Mouse (Mus musculus) embryonic stem cell, embryonic (primary cell): ENCODE measurements around the gene Neto2.
"Not testable (repeated sequence)": the region's sequence is repeated elsewhere in the genome, so short reads cannot be mapped to it uniquely, and the experiment has no call there.

ENCODE experiments used
- CTCF ChIA-PET, 4 experiments: fragments of 300-600 bp in 2 of 4; fragments of 350-600 bp in 2 of 4; sonication (Branson Sonifier 250); formaldehyde crosslinking; loops; one replicate each; lab custom pipeline; 2022; ENCODE audit warnings: inconsistent platforms in 2 of 4; lab: Charles Lee
- POLR2A ChIA-PET, 4 experiments: fragments of 300-600 bp in 2 of 4; fragments of 350-600 bp in 2 of 4; sonication (Branson Sonifier 250); formaldehyde crosslinking; loops; one replicate each; lab custom pipeline; 2022; ENCODE audit warnings: antibody characterized with exemption in 4 of 4, inconsistent platforms in 1 of 4; lab: Charles Lee

The Neto2 gene

GRCm38 (mm10) chr8:85700751-85701351 lies at the start of gene Neto2:
TSS of gene Neto2 (minus strand) at chr8:85700924.
- ChIA-PET CTCF (interaction anchor here (0.6 to 4.0 kb wide), 22 partner anchors 9 to 1208 kb away, joined by 3 to 76 read pairs (median 4); no protein-coding TSS in a partner anchor), POLR2A (interaction anchor here (0.5 to 2.6 kb wide), 17 partner anchors 9 to 885 kb away, joined by 3 to 11 read pairs (median 3); partner anchors contain the start of genes Itfg1 (in 1 of the 4) and Phkb (in 1 of the 4))

DNA sequence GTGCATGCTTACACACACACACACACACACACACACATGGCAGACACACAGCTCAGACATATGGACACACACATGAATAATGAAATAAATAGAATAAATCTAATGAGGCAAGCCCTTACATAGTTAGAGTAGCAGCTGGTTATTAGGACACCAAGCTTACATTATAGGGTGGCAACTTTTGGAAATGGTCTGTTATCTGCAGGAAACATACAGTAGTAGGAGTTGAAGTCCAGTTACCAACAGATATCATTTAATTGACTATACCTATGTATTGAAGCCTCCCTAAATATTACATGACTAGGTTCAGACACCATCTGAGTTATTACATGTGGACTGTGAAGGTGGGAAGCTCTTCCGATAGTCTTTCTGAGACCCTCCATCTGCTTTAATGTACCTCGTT lies 44.3 kb upstream of the Neto2 start:
- POLR2A ChIA-PET, result no interaction called here

GRCm38 (mm10) chr8:85730545-85730944 lies 29.8 kb upstream of the Neto2 start:
- POLR2A ChIA-PET, result no interaction called here
- CTCF ChIA-PET, result no interaction called here

More for the DNA sequence above, 44.3 kb upstream of the Neto2 start:
- CTCF ChIA-PET, result no interaction called here

DNA sequence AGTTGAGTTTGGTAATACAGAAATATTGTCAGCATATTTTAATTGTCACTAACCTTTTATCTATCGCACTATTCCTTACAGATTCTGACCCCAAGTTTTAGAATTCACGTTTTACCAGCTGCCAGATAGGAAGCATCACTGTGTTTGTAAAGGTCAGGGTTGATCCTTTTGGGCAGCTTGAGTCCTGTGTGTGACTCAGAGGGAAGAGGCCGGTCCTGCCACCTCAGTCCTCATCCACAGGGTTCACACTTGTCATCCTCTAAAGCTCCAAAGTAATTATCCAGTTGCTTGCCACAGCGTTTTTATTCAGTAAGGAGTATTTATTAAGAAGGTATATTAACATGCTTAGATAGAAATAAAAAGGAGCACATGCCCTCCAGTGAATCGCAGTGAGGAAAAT lies 16.5 kb upstream of the Neto2 start:
- ChIA-PET POLR2A (no interaction called here), CTCF (interaction anchor here in 1 of 4 experiments (0.6 kb wide), 1 partner anchor 815 kb away, joined by 3 read pairs; no protein-coding TSS in a partner anchor)

- CTCF ChIA-PET, result interaction anchor here in 1 of 4 experiments (0.6 kb wide), 1 partner anchor 816 kb away, joined by 3 read pairs; no protein-coding TSS in a partner anchor
Measured at GRCm38 (mm10) chr8:85716696-85717095, 16.0 kb upstream of the Neto2 start.

DNA sequence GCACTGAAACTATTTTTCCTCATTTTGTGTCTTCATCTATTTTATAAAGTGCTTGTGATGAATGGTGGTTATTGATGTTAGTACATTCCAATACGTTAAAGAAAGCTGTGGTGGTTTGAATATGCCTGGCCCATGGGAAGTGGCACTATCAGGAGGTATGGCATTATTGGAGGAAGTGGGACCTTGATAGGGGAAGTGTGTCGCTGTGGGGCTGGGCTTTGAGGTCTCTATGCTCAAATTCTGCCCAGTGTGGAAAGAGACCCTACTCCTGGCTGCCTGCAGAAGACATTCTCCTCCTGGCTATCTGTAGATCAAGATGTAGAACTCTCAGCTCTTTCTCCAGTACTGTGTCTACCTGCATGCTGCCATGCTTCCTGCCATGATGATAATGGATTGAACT lies 6.3 kb upstream of the Neto2 start:
- ChIA-PET CTCF (interaction anchor here in 1 of 4 experiments (1.5 kb wide), 1 partner anchor 8 kb away, joined by 4 read pairs; no protein-coding TSS in a partner anchor), POLR2A (interaction anchor here in 1 of 4 experiments (0.6 kb wide), 3 partner anchors 16 to 778 kb away, joined by 3 to 6 read pairs (median 3); no protein-coding TSS in a partner anchor)

More at GRCm38 (mm10) chr8:85716696-85717095, 16.0 kb upstream of the Neto2 start:
- POLR2A ChIA-PET, result no interaction called here

DNA sequence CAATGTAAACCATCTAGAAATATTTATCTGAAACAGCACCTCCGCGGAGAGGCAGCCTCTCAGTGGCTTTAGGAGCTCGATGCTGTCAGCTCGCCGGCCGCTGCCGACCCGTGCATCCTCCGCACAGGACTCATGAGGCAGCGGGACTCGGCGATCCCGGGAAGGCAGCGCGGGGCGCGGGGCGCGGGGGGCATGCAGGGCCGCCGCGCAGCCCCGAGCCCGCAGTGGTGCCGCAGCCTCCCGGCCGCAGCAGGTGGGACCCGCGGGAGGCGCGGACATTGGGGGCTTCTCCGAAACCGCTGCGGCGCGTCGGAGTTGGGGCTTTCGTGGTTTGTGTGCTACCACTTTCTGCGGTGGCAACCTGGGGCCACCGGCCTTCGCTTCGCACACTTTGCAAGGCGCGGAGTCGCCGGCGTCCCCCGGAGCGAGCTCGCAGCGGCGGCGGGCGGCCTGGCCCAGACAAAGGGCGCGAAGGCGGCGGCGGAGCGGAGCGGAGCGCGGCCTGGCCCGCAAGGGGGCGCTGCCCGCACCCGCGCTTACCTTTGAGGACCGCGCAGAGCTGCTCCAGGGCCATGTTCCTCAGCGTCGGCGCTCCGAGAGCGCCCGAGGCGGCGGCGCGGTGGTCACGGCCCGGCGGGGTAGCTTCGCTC lies 498 bp downstream of the Neto2 start:
- CTCF ChIA-PET, result interaction anchor here (0.5 to 4.0 kb wide), 29 partner anchors 8 to 1208 kb away, joined by 3 to 76 read pairs (median 4); no protein-coding TSS in a partner anchor

GRCm38 (mm10) chr8:85699051-85699450 lies 1.7 kb downstream of the Neto2 start:
- ChIA-PET CTCF (interaction anchor here (0.5 to 4.0 kb wide), 67 partner anchors 8 to 1227 kb away, joined by 3 to 76 read pairs (median 4); no protein-coding TSS in a partner anchor), POLR2A (interaction anchor here (0.5 to 2.6 kb wide), 11 partner anchors 8 to 886 kb away, joined by 3 to 11 read pairs (median 3); no protein-coding TSS in a partner anchor)

More for the DNA sequence above, 498 bp downstream of the Neto2 start:
- POLR2A ChIA-PET, result interaction anchor here (0.5 to 2.6 kb wide), 15 partner anchors 9 to 1209 kb away, joined by 3 to 11 read pairs (median 4); no protein-coding TSS in a partner anchor

DNA sequence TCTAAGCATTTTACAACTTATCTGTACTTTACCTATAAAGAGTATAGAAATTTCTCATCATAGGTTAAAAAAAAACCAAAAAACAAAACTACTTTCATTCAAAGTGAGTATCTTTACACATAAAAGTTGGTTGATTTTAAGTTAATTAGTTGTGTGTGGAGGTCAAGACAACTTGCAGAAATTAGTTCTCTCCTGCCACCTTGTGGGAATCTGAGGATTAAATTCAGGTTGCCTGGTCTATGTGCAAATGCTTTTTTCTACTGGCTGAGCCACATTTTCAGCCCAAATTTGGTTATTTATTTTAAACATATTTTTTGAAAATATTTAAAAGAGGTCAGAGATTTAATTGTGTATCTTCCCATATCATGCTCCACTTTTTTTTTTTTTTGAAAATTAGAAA lies 35.6 kb downstream of the Neto2 start:
- POLR2A ChIA-PET, result no interaction called here
- CTCF ChIA-PET, result no interaction called here

GRCm38 (mm10) chr8:85661995-85662394 lies 38.7 kb downstream of the Neto2 start:
- POLR2A ChIA-PET, result interaction anchor here in 1 of 4 experiments (1.0 kb wide), 1 partner anchor 59 kb away, joined by 3 read pairs; no protein-coding TSS in a partner anchor
- CTCF ChIA-PET, result interaction anchor here (0.5 to 1.6 kb wide), 17 partner anchors 9 to 936 kb away, joined by 3 to 7 read pairs (median 3); no protein-coding TSS in a partner anchor

DNA sequence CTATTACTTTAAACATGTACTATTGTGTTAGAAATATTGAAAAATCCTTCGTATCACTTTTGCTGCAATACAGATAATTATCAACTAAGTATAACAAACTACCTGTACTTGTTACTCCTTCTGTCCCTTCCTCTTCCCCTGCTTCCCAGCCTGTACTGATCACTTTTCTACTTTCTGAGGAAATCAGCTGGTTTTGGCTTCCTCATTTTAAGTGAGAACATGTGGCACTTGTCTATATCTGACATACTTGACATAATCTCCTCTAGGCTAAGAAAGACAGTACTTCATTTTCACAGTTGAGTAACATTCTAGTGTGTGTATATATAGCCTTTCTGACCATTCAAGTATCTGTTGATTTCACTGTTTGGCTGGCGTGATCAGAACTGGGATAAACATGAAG lies 49.5 kb downstream of the Neto2 start:
- ChIA-PET CTCF (no interaction called here), POLR2A (interaction anchor here in 1 of 4 experiments (1.0 kb wide), 1 partner anchor 44 kb away, joined by 7 read pairs; no protein-coding TSS in a partner anchor)

DNA sequence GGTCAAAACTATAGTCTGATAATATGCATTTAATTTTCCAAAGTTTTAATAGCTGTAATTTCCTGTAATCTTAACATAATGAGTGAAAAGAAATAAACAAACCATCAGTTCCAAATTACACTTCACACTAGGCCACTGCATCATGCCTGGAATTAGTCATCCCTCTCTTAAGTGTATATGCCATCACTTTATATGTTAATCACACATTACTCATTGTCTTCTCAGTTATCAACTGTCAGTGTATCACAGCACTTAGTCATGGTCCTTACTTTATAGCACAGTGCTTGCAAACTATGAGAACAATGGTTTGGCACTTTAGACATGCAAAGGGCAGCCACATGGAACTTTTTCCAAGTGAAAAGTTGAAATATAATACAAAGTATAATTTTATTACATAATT lies 52.2 kb downstream of the Neto2 start:
- CTCF ChIA-PET, result interaction anchor here in 1 of 4 experiments (0.9 kb wide), 1 partner anchor 13 kb away, joined by 3 read pairs; no protein-coding TSS in a partner anchor
- POLR2A ChIA-PET, result no interaction called here

DNA sequence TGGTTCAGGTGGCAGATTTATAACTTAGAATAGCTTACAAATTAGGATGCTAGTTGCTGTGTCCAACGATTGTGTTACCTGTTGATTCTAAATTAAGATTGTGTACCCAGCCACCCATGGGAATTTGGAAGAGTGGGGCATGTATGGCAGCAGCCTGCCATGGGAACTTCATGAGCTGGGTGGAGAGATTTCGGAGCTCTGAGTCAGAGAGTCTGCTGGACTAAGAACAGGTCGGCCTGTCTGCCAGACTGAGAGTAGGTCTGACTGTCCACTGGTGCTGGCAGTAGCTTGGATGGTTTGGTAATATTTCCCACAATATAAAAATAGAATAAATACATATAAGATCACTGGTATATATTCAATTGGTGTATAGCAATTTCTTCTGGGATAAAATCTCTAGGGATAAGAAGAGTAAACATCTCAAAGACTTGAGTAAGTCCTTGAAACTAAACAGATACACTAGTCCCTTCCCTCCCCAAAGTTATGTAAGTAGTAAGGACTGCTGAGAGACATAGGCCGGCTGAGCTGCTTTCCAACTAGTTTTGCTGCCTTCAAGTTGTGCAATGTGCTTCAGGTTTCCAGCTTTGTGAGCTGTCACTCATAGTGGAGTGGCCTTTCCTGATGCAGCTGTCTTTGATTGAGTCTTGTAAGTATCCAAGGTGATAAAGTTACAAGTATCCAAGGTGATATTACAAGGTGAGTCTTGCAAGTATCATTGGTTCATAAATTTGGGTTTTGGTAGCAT lies 55.6 kb downstream of the Neto2 start:
- ChIA-PET CTCF (no interaction called here), POLR2A (interaction anchor here in 1 of 4 experiments (0.6 kb wide), 1 partner anchor 48 kb away, joined by 3 read pairs; no protein-coding TSS in a partner anchor)

DNA sequence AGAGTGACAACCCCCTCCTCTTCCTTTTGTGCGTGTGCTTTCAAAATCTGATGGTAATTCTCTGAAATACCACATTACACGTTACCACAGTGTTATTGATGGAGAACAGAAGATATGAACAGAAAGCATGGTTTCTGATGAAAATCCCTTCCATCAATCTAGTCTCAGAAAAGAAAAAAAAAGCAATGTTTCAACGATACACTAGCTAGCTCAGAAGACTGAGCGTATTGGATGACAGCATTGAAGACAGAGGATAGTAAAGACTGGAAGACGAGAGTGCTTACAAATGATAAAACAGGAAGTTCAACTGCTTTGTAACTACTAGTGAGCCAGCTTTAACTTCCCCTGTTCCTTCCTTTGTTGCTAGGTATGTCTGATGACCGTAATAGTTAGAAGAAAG lies 76.3 kb downstream of the Neto2 start:
- ChIA-PET CTCF (no interaction called here), POLR2A (interaction anchor here in 1 of 4 experiments (0.9 to 1.0 kb wide), 2 partner anchors 32 to 34 kb away, joined by 3 to 4 read pairs; no protein-coding TSS in a partner anchor)

GRCm38 (mm10) chr8:85623246-85623645 lies 77.5 kb downstream of the Neto2 start:
- CTCF ChIA-PET, result no interaction called here
- POLR2A ChIA-PET, result no interaction called here

DNA sequence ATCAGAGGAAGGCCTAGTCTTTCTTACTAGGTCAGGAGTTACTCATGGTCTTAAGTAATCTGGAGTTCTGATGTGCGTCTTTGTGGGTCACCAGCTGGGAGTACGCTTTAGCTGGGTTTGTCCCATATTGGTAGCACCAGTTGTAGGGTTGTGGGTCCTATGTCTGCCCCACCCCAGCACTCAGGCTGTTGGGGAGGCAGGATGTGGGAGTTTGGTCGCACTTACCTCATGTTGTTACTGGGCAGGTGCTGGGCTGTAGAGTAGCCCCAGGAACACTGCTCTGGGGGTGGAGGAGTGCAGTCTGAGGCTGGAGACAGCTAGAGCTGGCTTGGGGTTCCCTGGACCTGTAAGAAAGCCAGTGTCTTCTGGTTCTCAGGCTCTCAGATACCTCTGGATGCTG lies 81.9 kb downstream of the Neto2 start:
- CTCF ChIA-PET, result interaction anchor here in 1 of 4 experiments (0.8 kb wide), 1 partner anchor 16 kb away, joined by 3 read pairs; no protein-coding TSS in a partner anchor
- POLR2A ChIA-PET, result interaction anchor here (0.5 to 1.2 kb wide), 9 partner anchors 10 to 1501 kb away, joined by 3 to 7 read pairs (median 3); no protein-coding TSS in a partner anchor

DNA sequence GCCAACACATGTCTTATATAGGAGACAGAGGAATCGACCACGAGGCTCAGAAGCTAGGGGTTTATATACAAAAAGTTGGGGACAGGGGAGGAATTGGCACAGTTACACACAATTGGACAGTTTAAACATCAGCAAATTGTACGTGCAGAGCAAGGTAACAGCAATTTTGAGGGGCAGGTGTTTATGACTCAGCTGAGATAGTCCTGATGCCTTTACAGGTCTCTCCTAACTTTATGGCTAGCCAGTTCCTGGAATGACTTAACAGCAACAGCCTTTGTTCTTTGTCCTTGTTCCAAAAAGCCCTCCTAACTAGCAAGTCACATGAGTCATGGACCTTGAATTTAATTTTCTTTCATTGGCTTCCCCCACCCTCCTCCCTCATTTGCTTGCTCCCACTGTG lies 83.6 kb downstream of the Neto2 start:
- POLR2A ChIA-PET, result interaction anchor here in 1 of 4 experiments (1.1 kb wide), 1 partner anchor 14 kb away, joined by 4 read pairs; no protein-coding TSS in a partner anchor
- CTCF ChIA-PET, result not testable (repeated sequence)

- CTCF ChIA-PET, result no interaction called here
- POLR2A ChIA-PET, result interaction anchor here in 3 of 4 experiments (0.6 to 3.2 kb wide), 5 partner anchors 10 to 90 kb away, joined by 3 to 9 read pairs (median 5); no protein-coding TSS in a partner anchor
Measured at GRCm38 (mm10) chr8:85608836-85609235, 91.9 kb downstream of the Neto2 start.
